Mouse (Mus musculus) adrenal gland, postnatal 10 days (tissue): Measurements from ENCODE around the gene Spon1. TPM values are rescaled to one million over a fixed set of nuclear protein-coding genes. Genes with fewer than 3 reads are reported as not detected.

Experiments used
- DNase-seq: peaks from one replicate; pipeline ENCODE4 v3.0.0; 2021; ENCODE audit warnings: mixed read lengths
- total RNA-seq, 2 experiments: library from RNA; stranded (reverse); gene quantifications; 2 replicates each; pipeline ENCODE4 v1.2.3; 2021

Spon1 gene
- total RNA-seq, 2 experiments from 2014 or later: 12.9 to 14.2 TPM

DNA sequence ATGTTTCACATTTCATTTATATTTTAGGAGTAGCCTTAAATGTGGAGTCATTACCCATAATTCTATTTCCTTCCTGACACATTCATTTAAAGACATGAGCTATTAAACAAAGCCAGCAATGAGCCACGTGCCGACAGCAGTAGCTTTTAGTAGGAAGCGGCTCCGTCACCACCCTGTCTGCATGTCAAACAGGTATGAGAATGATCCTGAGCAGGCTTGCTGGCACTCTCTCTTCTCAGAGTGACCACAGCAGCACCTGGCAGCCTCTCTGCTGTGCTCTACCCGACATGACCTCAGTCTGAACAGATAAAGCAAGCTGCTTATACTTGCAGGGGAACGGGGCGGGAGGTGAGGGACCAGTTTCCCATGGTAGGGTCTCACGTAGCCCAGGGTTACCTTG lies 297.7 kb downstream of the Spon1 start:
- no peak for DNase-seq

DNA sequence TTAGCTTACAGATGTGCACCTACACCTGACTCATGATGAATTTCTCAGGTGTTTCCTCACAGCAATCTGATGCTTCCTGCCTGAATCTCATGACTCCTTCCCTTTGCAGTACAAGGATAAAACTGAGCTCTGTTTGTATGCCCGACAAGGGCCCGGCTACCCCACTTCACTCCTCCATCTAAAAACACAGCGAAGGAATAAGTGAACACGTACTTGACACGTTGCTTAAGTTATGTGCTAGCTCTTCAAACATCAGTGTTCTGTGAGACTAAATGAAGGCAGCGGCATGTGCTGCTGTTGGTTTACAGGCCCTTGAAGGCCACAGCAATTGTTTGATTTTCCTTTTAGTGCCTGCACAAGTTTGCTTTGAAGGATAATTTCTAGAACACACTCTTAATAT lies 298.2 kb downstream of the Spon1 start:
- no peak for DNase-seq

DNA sequence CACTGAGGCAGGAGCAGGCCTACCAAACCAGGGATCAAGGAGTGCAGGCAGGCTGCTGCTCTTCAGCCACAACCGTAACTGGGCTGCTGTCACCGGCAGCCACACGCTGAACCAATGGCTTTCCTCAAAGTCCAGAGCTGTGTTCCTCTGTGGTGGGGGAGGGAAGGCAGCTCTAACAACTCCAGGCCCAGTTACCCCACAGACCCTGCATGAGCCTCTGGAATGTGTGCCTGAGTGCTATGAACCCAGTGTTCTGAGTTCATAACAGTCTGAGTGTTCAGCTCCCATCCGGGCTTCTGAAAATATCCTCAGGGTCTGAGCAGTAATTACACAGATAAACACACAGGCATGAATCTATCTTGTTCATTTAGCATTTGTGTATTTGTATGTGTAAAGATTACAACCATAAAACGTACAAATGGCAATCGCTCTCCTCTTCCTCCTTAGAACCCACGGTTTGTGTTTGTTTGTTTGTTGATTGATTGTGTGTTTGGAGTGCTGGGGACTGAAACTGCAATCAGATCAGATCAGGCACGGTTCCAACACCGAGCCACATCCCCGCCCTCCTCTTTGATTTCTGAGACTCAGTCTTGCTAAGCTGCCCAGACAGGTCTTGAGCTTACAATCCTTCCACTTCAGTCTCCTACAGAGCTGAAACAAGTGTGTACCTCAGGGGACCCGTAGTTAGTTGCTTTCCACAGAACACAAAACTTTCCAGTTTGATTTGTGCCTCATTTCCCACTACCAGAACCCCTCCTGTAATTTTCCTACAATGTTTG lies 299.8 kb downstream of the Spon1 start:
- DNase-seq: no peak

DNA sequence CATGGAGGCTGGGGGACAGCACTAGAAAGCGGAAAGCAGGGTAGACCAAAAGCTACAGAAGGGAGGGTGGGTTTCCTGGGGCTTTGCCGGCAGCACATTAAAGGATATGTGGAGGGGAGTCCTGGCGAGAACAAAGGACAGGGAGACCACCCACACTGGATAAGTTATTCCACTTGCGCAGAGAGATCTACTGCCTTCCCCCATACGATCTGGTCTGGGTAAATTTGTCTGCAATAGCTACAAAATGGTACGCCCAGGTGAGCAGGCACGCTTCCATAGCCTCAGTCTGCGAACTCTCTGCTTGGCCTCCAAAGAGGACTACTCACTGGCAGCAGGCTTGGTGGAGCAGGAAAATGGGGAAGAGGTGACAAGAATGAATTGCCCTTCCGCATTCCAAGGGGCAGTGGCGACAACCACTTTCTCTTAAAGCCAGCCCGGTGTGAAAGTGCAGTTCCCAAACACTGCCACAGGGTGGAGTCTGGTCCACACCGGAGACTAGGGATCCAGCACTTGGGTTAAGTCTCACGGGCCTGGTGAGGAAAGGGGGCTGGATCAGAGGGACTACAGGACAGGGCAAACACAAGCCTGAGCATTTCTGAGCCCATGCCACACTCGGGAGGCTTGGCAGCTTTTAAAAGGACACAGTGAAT lies 300.9 kb downstream of the Spon1 start:
- DNase-seq: peak; percentile 91

- peak; percentile 39 for DNase-seq
These were observed 303.2 kb downstream of the Spon1 start for GRCm38 (mm10) chr7:114068956-114069533.

DNA sequence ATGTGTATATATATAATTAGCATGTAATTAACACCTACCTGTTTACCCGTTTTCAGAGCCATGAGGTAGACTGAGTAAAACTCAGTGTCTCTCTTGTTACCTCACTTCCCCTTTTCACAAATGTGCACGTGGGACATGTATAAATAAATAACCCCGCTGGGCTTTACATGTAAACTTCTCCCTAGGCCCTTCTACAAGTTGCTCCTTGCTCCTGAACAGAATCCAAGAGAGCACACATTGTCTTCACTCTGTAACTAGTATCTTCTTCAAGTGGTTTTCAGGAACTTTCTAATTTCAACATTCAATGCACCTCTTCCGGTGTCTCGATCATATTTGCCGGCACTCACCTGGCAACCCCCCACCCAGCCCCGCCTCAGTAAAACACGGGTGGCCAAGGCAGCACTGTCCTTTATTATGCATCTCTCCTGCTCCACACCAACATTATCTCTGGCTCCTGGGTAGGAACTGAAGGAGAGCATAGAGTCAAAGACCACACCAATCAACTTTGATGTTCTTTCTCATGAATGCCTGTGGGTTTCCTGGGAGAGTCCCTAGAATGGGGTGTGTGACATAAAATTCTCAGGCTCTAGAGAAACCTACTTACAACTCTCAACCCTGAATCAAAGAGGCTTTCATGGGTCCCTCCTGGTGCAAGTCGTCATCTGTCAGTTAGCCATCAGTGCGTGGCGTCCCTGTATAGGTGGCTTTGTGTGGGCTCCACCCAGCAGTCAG lies 304.1 kb downstream of the Spon1 start:
- DNase-seq: no peak

- DNase-seq: peak; percentile 44
These were observed 304.7 kb downstream of the Spon1 start for GRCm38 (mm10) chr7:114070458-114070840.

DNA sequence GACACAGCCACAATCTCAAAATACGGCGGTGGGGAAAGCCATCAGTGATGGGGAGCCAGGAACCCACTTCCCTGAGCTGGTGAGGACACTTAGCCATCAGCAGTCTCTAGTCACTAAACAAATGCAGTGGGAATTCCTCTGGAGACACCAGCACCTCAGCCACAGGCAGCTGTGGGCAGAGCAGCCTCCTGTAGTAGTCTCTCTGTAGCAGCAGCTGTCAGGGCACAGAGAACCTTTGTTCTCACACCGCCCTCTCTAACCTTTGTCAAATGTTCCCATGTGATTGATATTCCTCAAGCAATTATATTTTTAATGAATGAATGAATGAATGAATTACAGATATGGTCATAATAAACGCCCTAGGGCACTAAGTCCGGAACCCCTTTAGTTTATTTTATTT lies 305.6 kb downstream of the Spon1 start:
- DNase-seq: no peak

- no peak for DNase-seq
These were observed 306.2 kb downstream of the Spon1 start for GRCm38 (mm10) chr7:114071851-114072616.

GRCm38 (mm10) chr7:114074133-114074532 lies 308.3 kb downstream of the Spon1 start:
- DNase-seq: no peak

- DNase-seq: no peak
These were observed 308.8 kb downstream of the Spon1 start for GRCm38 (mm10) chr7:114074595-114074994.

GRCm38 (mm10) chr7:114079343-114079742 lies 313.5 kb downstream of the Spon1 start:
- no peak for DNase-seq

- DNase-seq: no peak
These were observed 314.5 kb downstream of the Spon1 start for GRCm38 (mm10) chr7:114080250-114080649.

GRCm38 (mm10) chr7:114081633-114082420 lies 316.0 kb downstream of the Spon1 start:
- DNase-seq: no peak

- no peak for DNase-seq
These were observed 317.3 kb downstream of the Spon1 start for GRCm38 (mm10) chr7:114083088-114083487.

DNA sequence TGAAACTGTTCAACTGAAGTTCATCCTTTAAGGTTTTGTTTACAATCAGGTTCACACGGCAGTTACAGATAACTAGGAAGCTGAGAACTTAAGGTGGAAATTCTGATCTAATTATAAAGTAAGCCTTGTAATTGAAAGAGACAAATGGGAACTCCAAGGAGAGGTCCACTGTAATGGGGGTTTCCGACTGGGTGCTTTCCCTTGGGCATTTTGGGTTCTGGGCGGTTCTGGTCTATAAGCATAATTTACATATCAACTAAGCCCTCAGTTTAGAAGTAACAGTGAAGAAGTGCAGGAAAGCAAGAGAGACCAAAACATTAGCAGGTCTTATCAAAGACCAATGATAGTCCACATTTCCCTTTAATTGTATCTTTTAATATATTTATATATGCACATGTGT lies 318.0 kb downstream of the Spon1 start:
- no peak for DNase-seq

DNA sequence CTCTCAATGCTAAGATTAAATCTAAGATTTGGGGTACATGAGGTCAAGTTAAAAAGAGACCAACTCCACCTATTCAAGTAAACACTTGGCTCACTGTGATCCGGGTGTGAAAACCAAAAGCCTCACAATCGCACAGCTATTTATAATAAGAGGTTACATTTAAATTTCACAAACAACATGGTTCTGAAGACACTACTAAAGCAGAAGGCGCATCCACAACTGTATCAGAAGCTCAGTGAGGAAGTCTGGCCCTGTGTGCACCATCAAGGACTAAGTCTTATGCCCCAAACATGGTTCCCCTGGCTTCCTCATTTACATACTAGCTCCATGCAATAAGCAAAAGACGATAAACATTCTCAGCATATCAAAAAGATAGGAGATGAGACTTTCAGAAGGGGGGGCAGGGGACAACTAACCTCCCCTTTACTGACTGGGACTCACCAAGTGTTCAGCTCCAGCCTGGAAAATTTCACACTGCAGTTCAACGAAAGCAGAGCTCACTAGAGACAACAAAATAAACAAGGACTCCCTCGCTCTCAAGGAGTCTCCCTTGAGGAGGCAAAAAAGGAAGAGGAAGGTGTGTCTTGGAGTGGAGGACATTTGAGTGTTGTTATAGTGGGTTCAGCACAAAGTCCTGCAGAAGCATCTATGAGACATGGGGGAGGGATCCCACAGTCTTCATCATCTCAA lies 320.4 kb downstream of the Spon1 start:
- DNase-seq: no peak

GRCm38 (mm10) chr7:114087341-114087740 lies 321.5 kb downstream of the Spon1 start:
- peak; percentile 62 for DNase-seq

GRCm38 (mm10) chr7:114087986-114088385 lies 322.2 kb downstream of the Spon1 start:
- DNase-seq: no peak

DNA sequence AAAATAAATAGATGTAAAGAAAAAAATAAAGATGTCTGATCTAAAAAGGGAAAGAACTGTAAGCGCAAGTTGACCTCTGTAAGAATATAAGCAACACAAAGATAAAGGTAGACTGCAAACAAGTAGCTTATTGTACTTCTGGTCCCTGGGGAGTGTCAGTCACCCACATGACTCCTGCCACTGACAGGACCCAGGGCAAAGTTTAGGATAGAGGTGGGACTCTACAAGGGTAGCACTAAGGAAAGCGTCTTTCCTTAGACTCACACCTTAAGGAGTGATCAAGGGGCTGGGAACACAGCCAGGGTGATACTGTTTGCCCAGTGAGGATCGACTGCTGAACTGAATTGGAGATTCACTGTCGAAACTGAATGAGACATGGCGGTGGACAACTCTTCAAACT lies 323.1 kb downstream of the Spon1 start:
- no peak for DNase-seq

DNA sequence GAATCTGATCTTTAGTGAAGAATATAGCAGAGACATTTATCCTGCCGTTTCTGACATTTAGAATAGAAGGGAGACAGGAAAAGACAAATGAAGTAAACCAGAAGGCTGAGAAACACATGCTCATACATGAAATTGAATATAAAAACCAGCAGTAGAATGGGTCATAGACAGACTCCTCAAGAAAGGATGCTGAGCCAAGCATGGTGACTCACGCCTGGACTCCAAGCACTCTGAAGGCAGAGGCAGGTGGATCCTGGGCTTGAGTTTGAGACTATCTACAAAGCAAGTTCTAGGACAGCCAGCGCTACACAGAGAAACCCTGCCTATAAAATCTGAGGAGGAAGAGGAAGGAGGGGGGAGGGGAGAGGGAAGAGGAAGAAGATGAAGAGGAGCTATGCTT lies 324.4 kb downstream of the Spon1 start:
- no peak for DNase-seq
